Mouse (Mus musculus): Measurements from ENCODE around the gene Ptgfrn. TPM values are rescaled to one million over a fixed set of nuclear protein-coding genes. Genes with fewer than 3 reads are reported as not detected.

The Ptgfrn gene
- polyA plus RNA-seq, 1 experiment, result 62.8 TPM

Other genes with a start within 250 kb of the Ptgfrn start
- 4.6 TPM for gene Trim45, start 188.1 kb downstream of the Ptgfrn start, polyA plus RNA-seq (2012; fragmentation: generic; extraction: Trizol)
- gene Ttf2, start 140.6 kb downstream of the Ptgfrn start, polyA plus RNA-seq (2012; fragmentation: generic; extraction: Trizol), result 5.2 TPM
- not detected for gene Cd101, start 80.7 kb downstream of the Ptgfrn start, polyA plus RNA-seq (2012; fragmentation: generic; extraction: Trizol)
- not detected for gene Cd2, start 177.7 kb upstream of the Ptgfrn start, polyA plus RNA-seq (2012; fragmentation: generic; extraction: Trizol)

All from myocyte (in vitro differentiated cells).